Mouse (Mus musculus): ENCODE results near the gene Ptprcap.

- TF ChIP-seq CTCF (IDR thresholded peaks at IDR 0.05; ENCODE audit: low read depth, low read length) (no peak), POLR2A (IDR thresholded peaks at IDR 0.05; ENCODE audit: extremely low read depth, insufficient read depth, low read length) (no peak)
Measured at GRCm38 (mm10) chr19:4134354-4134753, 19.1 kb upstream of the Ptprcap start.

Measured in liver, adult 2 months (tissue).